Mouse (Mus musculus): ENCODE data around the gene Acsbg1. TPM values are rescaled to one million over a fixed set of nuclear protein-coding genes. Genes with fewer than 3 reads are reported as not detected.

The Acsbg1 gene
- polyA plus RNA-seq, 1 experiment from 2014 or later, result 0.43 TPM

GRCm38 (mm10) chr9:54652778-54653177 is 8.9 kb downstream of the Acsbg1 start:
- no peak overlapping the region for H3K27ac ChIP-seq (ENCODE audit: low read length)
- no peaks in the 10 kb centered on the region for H3K9me3 ChIP-seq (ENCODE audit: control insufficient read depth, low read length)
- no peak for ATAC-seq (ENCODE audit: low read depth)
- H3K4me2 ChIP-seq (ENCODE audit: low read depth, low read length), result no peak overlapping the region
- H3K27me3 ChIP-seq (ENCODE audit: control insufficient read depth, insufficient read depth, low read depth, low read length), result no peaks in the 10 kb centered on the region
- H3K4me1 ChIP-seq (replicated peaks; ENCODE audit: control insufficient read depth, insufficient read depth, low read length), result no peaks in the 10 kb centered on the region
- no peak overlapping the region for H3K4me3 ChIP-seq (ENCODE audit: low read length)
- 72% methylated on average over 2 of the region's 2 CpGs for WGBS
- no peaks in the 10 kb centered on the region for H3K36me3 ChIP-seq (ENCODE audit: control insufficient read depth, insufficient read depth, low read length)
- H3K9ac ChIP-seq (ENCODE audit: low read length), result no peak overlapping the region

- H3K9me3 ChIP-seq (ENCODE audit: control insufficient read depth, low read length), result no peaks in the 10 kb centered on the region
- ATAC-seq (ENCODE audit: low read depth), result no peak
- no peak overlapping the region for H3K27ac ChIP-seq (ENCODE audit: low read length)
- no peaks in the 10 kb centered on the region for H3K36me3 ChIP-seq (ENCODE audit: control insufficient read depth, insufficient read depth, low read length)
- no peak overlapping the region for H3K9ac ChIP-seq (ENCODE audit: low read length)
- H3K27me3 ChIP-seq (ENCODE audit: control insufficient read depth, insufficient read depth, low read depth, low read length), result no peaks in the 10 kb centered on the region
- H3K4me2 ChIP-seq (ENCODE audit: low read depth, low read length), result no peak overlapping the region
- WGBS, result 64% methylated on average over 1 of the region's 1 CpGs
- no peaks in the 10 kb centered on the region for H3K4me1 ChIP-seq (replicated peaks; ENCODE audit: control insufficient read depth, insufficient read depth, low read length)
- H3K4me3 ChIP-seq (ENCODE audit: low read length), result no peak overlapping the region
Measured at GRCm38 (mm10) chr9:54649360-54649759, 12.3 kb downstream of the Acsbg1 start.

DNA sequence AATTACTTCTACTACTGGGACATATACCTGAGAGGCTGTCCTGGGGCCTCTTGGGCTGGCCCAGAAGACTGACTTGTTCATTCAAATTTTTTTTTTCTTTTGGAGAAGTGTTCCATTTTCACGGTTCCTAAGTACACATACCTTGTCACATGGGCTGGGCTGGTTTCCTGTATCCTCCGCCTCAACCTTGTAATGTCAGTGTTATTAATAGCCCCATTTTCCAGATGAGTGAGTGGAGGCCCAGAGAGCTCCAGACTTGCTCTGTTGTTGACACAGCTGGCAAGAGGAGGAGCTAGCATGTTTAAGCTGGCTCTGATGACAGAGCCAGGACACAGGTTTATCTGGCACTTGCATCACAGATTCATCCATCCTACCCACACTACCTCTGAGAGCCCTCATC is 14.2 kb downstream of the Acsbg1 start:
- ATAC-seq (ENCODE audit: low read depth), result no peak

GRCm38 (mm10) chr9:54646252-54646651 is 15.4 kb downstream of the Acsbg1 start:
- Histone ChIP-seq H3K4me1 (replicated peaks; ENCODE audit: control insufficient read depth, insufficient read depth, low read length) (no peaks in the 10 kb centered on the region), H3K36me3 (ENCODE audit: control insufficient read depth, insufficient read depth, low read length) (no peaks in the 10 kb centered on the region), H3K4me3 (ENCODE audit: low read length) (no peak overlapping the region), H3K4me2 (ENCODE audit: low read depth, low read length) (no peak overlapping the region), H3K9me3 (ENCODE audit: control insufficient read depth, low read length) (no peaks in the 10 kb centered on the region), H3K27ac (ENCODE audit: low read length) (no peak overlapping the region), H3K9ac (ENCODE audit: low read length) (no peak overlapping the region), H3K27me3 (ENCODE audit: control insufficient read depth, insufficient read depth, low read depth, low read length) (no peaks in the 10 kb centered on the region)
- 67% methylated on average over 8 of the region's 9 CpGs for WGBS
- no peak for ATAC-seq (ENCODE audit: low read depth)

More for the DNA sequence above, 14.2 kb downstream of the Acsbg1 start:
- Histone ChIP-seq H3K4me2 (ENCODE audit: low read depth, low read length) (no peak overlapping the region), H3K27me3 (ENCODE audit: control insufficient read depth, insufficient read depth, low read depth, low read length) (no peaks in the 10 kb centered on the region), H3K27ac (ENCODE audit: low read length) (no peak overlapping the region), H3K9ac (ENCODE audit: low read length) (no peak overlapping the region), H3K4me3 (ENCODE audit: low read length) (no peak overlapping the region), H3K4me1 (replicated peaks; ENCODE audit: control insufficient read depth, insufficient read depth, low read length) (no peaks in the 10 kb centered on the region), H3K36me3 (ENCODE audit: control insufficient read depth, insufficient read depth, low read length) (no peaks in the 10 kb centered on the region), H3K9me3 (ENCODE audit: control insufficient read depth, low read length) (no peaks in the 10 kb centered on the region)
- WGBS, result 34% methylated on average over 2 of the region's 2 CpGs

- Histone ChIP-seq H3K36me3 (ENCODE audit: control insufficient read depth, insufficient read depth, low read length) (no peaks in the 10 kb centered on the region), H3K4me2 (ENCODE audit: low read depth, low read length) (no peak overlapping the region), H3K9me3 (ENCODE audit: control insufficient read depth, low read length) (no peaks in the 10 kb centered on the region), H3K4me1 (replicated peaks; ENCODE audit: control insufficient read depth, insufficient read depth, low read length) (no peaks in the 10 kb centered on the region), H3K27me3 (ENCODE audit: control insufficient read depth, insufficient read depth, low read depth, low read length) (no peaks in the 10 kb centered on the region), H3K9ac (ENCODE audit: low read length) (no peak overlapping the region), H3K4me3 (ENCODE audit: low read length) (no peak overlapping the region), H3K27ac (ENCODE audit: low read length) (no peak overlapping the region)
- WGBS, result 74% methylated on average over 6 of the region's 6 CpGs
- ATAC-seq (ENCODE audit: low read depth), result no peak
Measured at GRCm38 (mm10) chr9:54645530-54645929, 16.1 kb downstream of the Acsbg1 start.

DNA sequence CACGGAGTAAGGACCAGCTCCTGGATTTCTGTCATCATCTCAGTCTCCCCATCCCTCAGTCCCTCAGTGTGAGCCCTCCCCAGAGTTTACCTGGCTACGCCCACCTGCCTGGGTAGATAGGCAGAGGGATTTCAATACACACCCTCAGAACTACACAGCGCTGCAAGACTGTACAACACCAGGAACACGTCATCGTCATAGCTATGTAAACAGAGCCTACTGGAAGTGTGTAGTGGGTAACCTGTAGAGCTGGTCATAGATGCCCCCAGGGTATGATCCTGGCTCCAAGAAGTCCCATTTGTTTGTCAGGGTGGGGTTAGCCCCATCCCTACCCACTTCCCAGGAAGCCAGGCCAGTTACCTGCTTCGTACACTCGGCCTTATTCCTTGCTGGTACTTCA is 18.5 kb downstream of the Acsbg1 start:
- Histone ChIP-seq H3K27ac (ENCODE audit: low read length) (no peak overlapping the region), H3K9ac (ENCODE audit: low read length) (no peak overlapping the region), H3K36me3 (ENCODE audit: control insufficient read depth, insufficient read depth, low read length) (no peaks in the 10 kb centered on the region), H3K9me3 (ENCODE audit: control insufficient read depth, low read length) (no peaks in the 10 kb centered on the region), H3K4me3 (ENCODE audit: low read length) (no peak overlapping the region), H3K4me2 (ENCODE audit: low read depth, low read length) (no peak overlapping the region), H3K27me3 (ENCODE audit: control insufficient read depth, insufficient read depth, low read depth, low read length) (no peaks in the 10 kb centered on the region), H3K4me1 (replicated peaks; ENCODE audit: control insufficient read depth, insufficient read depth, low read length) (no peaks in the 10 kb centered on the region)
- ATAC-seq (ENCODE audit: low read depth), result no peak
- 72% methylated on average over 7 of the region's 7 CpGs for WGBS

- Histone ChIP-seq H3K4me2 (ENCODE audit: low read depth, low read length) (no peak overlapping the region), H3K27me3 (ENCODE audit: control insufficient read depth, insufficient read depth, low read depth, low read length) (no peaks in the 10 kb centered on the region), H3K36me3 (ENCODE audit: control insufficient read depth, insufficient read depth, low read length) (no peaks in the 10 kb centered on the region), H3K4me3 (ENCODE audit: low read length) (no peak overlapping the region), H3K27ac (ENCODE audit: low read length) (no peak overlapping the region), H3K9me3 (ENCODE audit: control insufficient read depth, low read length) (no peaks in the 10 kb centered on the region), H3K9ac (ENCODE audit: low read length) (no peak overlapping the region), H3K4me1 (replicated peaks; ENCODE audit: control insufficient read depth, insufficient read depth, low read length) (no peaks in the 10 kb centered on the region)
- no peak for ATAC-seq (ENCODE audit: low read depth)
- WGBS, result 42% methylated on average over 4 of the region's 4 CpGs
Measured at GRCm38 (mm10) chr9:54642556-54642955, 19.1 kb downstream of the Acsbg1 start.

GRCm38 (mm10) chr9:54642149-54642548 is 19.5 kb downstream of the Acsbg1 start:
- Histone ChIP-seq H3K9ac (ENCODE audit: low read length) (no peak overlapping the region), H3K4me3 (ENCODE audit: low read length) (no peak overlapping the region), H3K4me1 (replicated peaks; ENCODE audit: control insufficient read depth, insufficient read depth, low read length) (no peaks in the 10 kb centered on the region), H3K9me3 (ENCODE audit: control insufficient read depth, low read length) (no peaks in the 10 kb centered on the region), H3K27me3 (ENCODE audit: control insufficient read depth, insufficient read depth, low read depth, low read length) (no peaks in the 10 kb centered on the region), H3K4me2 (ENCODE audit: low read depth, low read length) (no peak overlapping the region), H3K27ac (ENCODE audit: low read length) (no peak overlapping the region), H3K36me3 (ENCODE audit: control insufficient read depth, insufficient read depth, low read length) (no peaks in the 10 kb centered on the region)
- no peak for ATAC-seq (ENCODE audit: low read depth)
- WGBS, result 67% methylated on average over 2 of the region's 2 CpGs

GRCm38 (mm10) chr9:54641548-54641947 is 20.1 kb downstream of the Acsbg1 start:
- no peak overlapping the region for H3K27ac ChIP-seq (ENCODE audit: low read length)
- no peak for ATAC-seq (ENCODE audit: low read depth)

DNA sequence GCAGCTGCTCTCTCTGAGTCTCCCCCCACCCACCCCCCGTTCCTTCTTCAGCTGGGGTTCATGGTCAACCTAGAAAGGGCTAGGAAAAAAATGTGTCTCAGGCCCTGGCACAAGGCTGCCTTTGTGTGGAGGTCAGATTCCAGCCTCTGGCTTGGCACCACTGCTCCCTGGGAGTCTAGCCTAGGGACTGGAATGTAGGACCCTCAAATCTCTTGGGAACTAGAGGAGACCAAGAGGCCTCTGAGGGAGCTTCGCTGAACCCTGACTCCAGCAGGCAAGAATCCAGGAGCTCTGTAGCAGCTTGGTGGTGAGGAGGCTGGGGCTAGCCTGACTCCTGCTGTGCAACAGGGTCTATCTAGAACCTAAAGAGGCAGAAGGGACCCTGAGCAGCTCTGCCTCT is 22.5 kb downstream of the Acsbg1 start:
- H3K27ac ChIP-seq (ENCODE audit: low read length), result no peak overlapping the region
- H3K27me3 ChIP-seq (ENCODE audit: control insufficient read depth, insufficient read depth, low read depth, low read length), result no peaks in the 10 kb centered on the region
- H3K9ac ChIP-seq (ENCODE audit: low read length), result no peak overlapping the region
- H3K4me3 ChIP-seq (ENCODE audit: low read length), result no peak overlapping the region
- no peak overlapping the region for H3K4me2 ChIP-seq (ENCODE audit: low read depth, low read length)
- no peaks in the 10 kb centered on the region for H3K36me3 ChIP-seq (ENCODE audit: control insufficient read depth, insufficient read depth, low read length)
- 21% methylated on average over 2 of the region's 2 CpGs for WGBS
- no peak for ATAC-seq (ENCODE audit: low read depth)
- H3K9me3 ChIP-seq (ENCODE audit: control insufficient read depth, low read length), result no peaks in the 10 kb centered on the region
- H3K4me1 ChIP-seq (replicated peaks; ENCODE audit: control insufficient read depth, insufficient read depth, low read length), result no peaks in the 10 kb centered on the region

More at GRCm38 (mm10) chr9:54641548-54641947, 20.1 kb downstream of the Acsbg1 start:
- no peaks in the 10 kb centered on the region for H3K9me3 ChIP-seq (ENCODE audit: control insufficient read depth, low read length)
- H3K36me3 ChIP-seq (ENCODE audit: control insufficient read depth, insufficient read depth, low read length), result no peaks in the 10 kb centered on the region
- H3K4me2 ChIP-seq (ENCODE audit: low read depth, low read length), result no peak overlapping the region
- no peak overlapping the region for H3K9ac ChIP-seq (ENCODE audit: low read length)
- no peaks in the 10 kb centered on the region for H3K4me1 ChIP-seq (replicated peaks; ENCODE audit: control insufficient read depth, insufficient read depth, low read length)
- 73% methylated on average over 3 of the region's 3 CpGs for WGBS
- H3K27me3 ChIP-seq (ENCODE audit: control insufficient read depth, insufficient read depth, low read depth, low read length), result no peaks in the 10 kb centered on the region
- no peak overlapping the region for H3K4me3 ChIP-seq (ENCODE audit: low read length)

All from lung, embryonic 16.5 days (tissue).